Mouse (Mus musculus): Measurements from ENCODE around the gene Cers6. TPM values are rescaled to one million over a fixed set of nuclear protein-coding genes. Genes with fewer than 3 reads are reported as not detected.

The Cers6 gene
- polyA plus RNA-seq, 1 experiment from 2014 or later: 61.2 TPM

DNA sequence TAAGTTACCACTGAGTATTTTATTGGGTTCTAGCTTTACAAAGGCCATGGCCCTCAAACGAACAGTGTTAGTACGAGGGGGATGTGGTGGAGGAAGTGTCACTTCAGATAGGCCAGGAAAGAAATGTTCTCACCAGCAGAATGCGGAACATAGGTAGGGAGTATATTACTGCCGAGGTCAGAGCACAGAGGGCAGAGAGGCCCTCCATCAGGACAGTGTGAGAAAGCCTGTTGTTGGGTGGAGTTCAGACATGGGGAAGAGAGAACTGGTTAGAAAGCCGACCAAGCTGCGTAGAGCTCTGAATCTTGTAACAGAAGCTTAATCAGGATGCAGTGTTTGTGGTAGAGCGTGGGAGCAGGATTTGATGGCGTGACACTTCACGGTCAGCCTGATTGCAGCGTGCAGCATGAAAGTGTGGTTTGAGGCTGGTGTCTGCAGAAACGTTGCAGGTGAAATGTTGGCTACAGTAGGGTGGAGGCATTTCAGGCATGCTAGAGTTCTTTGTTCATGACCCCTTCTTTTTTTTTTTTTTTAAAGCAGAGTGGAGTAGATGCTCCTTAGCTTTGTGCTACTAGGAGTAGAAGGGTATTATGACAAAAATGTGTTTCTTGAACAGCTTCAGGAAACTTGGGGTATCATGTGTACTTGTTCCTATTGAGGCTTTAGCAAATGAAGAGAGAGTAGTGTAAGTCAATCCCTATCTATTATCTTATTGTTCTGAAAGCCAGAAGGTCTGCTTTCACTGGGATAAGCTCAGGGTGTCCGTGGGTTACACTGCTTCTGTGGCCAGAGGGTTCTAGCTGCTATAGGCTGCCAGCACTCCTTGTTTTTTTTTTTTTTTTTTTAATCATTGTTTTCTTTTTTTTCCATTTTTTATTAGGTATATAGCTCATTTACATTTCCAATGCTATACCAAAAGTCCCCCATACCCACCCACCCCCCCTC is 117.7 kb downstream of the Cers6 start:
- ATAC-seq (ENCODE audit: low FRiP score): no peak
- H3K4me3 ChIP-seq: no peak overlapping the region
- 63% methylated on average over 12 of the region's 12 CpGs for WGBS
- H3K36me3 ChIP-seq: no peaks in the 10 kb centered on the region
- H3K9me3 ChIP-seq (replicated peaks): no peaks in the 10 kb centered on the region
- H3K27ac ChIP-seq: no peak overlapping the region
- H3K4me1 ChIP-seq: peaks cover 17% of the 10 kb centered on the region
- H3K27me3 ChIP-seq: no peaks in the 10 kb centered on the region
- no peak overlapping the region for H3K4me2 ChIP-seq (replicated peaks)
- no peak overlapping the region for H3K9ac ChIP-seq

GRCm38 (mm10) chr2:68981302-68981701 is 120.1 kb downstream of the Cers6 start:
- no peaks in the 10 kb centered on the region for H3K9me3 ChIP-seq (replicated peaks)
- H3K27ac ChIP-seq: no peak overlapping the region
- H3K36me3 ChIP-seq: no peaks in the 10 kb centered on the region
- H3K27me3 ChIP-seq: no peaks in the 10 kb centered on the region
- no peak overlapping the region for H3K4me3 ChIP-seq
- no peak overlapping the region for H3K4me2 ChIP-seq (replicated peaks)
- ATAC-seq (ENCODE audit: low FRiP score): no peak
- no peak overlapping the region for H3K9ac ChIP-seq
- H3K4me1 ChIP-seq: peaks cover 17% of the 10 kb centered on the region
- 82% methylated on average over 9 of the region's 9 CpGs for WGBS

DNA sequence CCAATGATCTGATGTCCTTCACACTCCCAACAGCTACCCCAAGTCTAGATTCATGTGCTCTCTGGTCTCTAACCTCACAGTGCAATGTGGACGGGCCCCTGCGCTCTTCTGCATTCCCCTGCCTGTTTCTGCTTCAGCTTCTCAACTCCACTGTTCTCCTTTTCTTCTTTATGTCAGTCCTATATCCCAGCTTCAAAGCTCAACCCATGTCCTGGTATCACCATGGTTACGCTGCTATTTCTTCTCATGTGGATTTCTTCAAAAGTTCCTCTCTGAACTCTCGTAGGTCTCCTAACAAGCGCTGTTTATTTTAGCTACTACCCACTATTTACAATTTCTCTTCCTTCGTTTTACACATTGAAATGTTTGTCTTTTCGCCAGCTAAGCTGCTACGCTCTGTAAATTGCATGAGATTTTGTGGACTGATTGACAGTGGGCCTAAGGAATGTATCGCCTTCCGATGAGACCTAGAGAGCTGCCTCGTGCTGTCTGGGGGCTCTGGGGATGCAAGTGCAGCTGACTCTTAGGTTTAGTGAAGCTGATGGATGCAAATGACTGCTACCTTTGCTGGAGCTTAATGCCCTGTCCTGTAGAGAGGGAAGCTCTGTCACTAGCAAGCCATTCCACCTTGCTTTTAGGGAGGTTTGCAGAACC is 120.6 kb downstream of the Cers6 start:
- Histone ChIP-seq H3K27me3 (no peaks in the 10 kb centered on the region), H3K9ac (no peak overlapping the region), H3K4me1 (peaks cover 15% of the 10 kb centered on the region), H3K4me3 (no peak overlapping the region), H3K4me2 (replicated peaks) (no peak overlapping the region), H3K27ac (no peak overlapping the region), H3K36me3 (no peaks in the 10 kb centered on the region), H3K9me3 (replicated peaks) (no peaks in the 10 kb centered on the region)
- ATAC-seq (ENCODE audit: low FRiP score): no peak
- 52% methylated on average over 11 of the region's 11 CpGs for WGBS

DNA sequence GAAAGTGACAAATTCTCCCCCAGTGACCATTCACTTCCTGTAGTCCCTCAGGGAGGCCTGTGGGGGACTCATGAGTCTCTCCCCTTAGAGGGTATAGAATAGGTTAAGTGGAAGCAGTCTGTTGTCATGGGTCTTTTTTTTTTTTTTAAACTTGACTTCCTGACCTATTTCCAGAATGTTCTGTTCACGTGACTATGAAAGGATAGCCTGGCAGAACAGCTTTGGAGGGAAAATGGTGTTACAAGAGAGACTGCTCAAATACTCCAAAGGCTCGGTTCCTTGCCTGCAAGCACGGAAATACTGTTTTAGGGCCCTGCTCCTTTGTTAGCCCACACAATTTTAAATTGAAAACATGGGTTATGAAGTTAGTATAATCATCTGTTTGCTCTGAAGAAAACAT is 121.7 kb downstream of the Cers6 start:
- Histone ChIP-seq H3K4me2 (replicated peaks) (no peak overlapping the region), H3K4me3 (no peak overlapping the region), H3K9ac (no peak overlapping the region), H3K9me3 (replicated peaks) (no peaks in the 10 kb centered on the region), H3K36me3 (no peaks in the 10 kb centered on the region), H3K27ac (no peak overlapping the region), H3K4me1 (peaks cover 15% of the 10 kb centered on the region), H3K27me3 (no peaks in the 10 kb centered on the region)
- no peak for ATAC-seq (ENCODE audit: low FRiP score)
- 83% methylated on average over 3 of the region's 3 CpGs for WGBS

- Histone ChIP-seq H3K4me1 (peaks cover 15% of the 10 kb centered on the region), H3K9me3 (replicated peaks) (no peaks in the 10 kb centered on the region), H3K36me3 (no peaks in the 10 kb centered on the region), H3K27ac (no peak overlapping the region), H3K27me3 (no peaks in the 10 kb centered on the region), H3K4me2 (replicated peaks) (no peak overlapping the region), H3K4me3 (no peak overlapping the region), H3K9ac (no peak overlapping the region)
- no peak for ATAC-seq (ENCODE audit: low FRiP score)
- WGBS: 94% methylated on average over 3 of the region's 3 CpGs
These were observed 122.2 kb downstream of the Cers6 start for GRCm38 (mm10) chr2:68983431-68983830.

DNA sequence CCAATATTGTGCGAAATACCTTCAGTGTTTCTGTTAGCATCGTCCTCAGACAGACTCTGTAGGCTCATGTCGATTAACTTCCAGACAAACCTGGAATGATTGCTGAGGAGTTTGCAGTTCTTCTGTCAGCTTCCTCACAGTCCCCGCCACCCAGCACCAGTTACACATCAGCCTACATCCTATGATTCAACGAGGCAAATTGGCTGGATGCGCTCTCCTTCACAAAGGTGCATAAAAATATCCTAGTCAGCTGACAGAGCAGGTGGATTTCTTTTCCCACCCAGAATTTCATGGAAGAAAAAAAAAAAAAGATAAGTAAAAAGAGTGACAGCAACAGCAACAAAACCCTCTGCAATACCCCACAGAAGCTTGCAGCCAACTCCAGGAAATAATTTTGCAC is 127.9 kb downstream of the Cers6 start:
- Histone ChIP-seq H3K9ac (no peak overlapping the region), H3K4me3 (no peak overlapping the region), H3K4me2 (replicated peaks) (no peak overlapping the region), H3K27ac (no peak overlapping the region), H3K27me3 (no peaks in the 10 kb centered on the region), H3K36me3 (no peaks in the 10 kb centered on the region), H3K9me3 (replicated peaks) (no peaks in the 10 kb centered on the region), H3K4me1 (no peaks in the 10 kb centered on the region)
- ATAC-seq (ENCODE audit: low FRiP score): no peak
- 93% methylated on average over 6 of the region's 6 CpGs for WGBS

DNA sequence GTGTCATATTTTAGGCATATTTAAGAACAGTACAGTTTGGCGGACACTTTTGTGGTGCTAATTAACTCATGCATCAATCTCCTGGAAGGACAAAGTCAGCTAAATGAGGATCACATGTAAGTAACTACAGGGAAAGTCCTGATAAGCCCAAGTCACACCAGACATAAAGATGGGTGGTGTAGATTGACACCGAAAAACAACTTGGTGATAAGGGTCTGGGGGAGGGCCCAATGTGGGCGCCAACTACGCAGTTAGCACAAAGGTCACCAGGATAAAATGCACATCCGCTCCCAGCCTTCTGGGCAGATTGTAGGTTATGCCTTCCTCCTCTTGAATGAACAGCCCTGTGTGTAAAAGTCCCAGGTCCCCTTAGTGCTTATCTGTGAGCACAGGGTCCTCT is 131.4 kb downstream of the Cers6 start:
- Histone ChIP-seq H3K4me1 (no peaks in the 10 kb centered on the region), H3K9me3 (replicated peaks) (no peaks in the 10 kb centered on the region), H3K36me3 (no peaks in the 10 kb centered on the region), H3K4me3 (no peak overlapping the region), H3K4me2 (replicated peaks) (no peak overlapping the region), H3K27me3 (no peaks in the 10 kb centered on the region), H3K27ac (no peak overlapping the region), H3K9ac (no peak overlapping the region)
- no peak for ATAC-seq (ENCODE audit: low FRiP score)
- WGBS: 98% methylated on average over 5 of the region's 5 CpGs

DNA sequence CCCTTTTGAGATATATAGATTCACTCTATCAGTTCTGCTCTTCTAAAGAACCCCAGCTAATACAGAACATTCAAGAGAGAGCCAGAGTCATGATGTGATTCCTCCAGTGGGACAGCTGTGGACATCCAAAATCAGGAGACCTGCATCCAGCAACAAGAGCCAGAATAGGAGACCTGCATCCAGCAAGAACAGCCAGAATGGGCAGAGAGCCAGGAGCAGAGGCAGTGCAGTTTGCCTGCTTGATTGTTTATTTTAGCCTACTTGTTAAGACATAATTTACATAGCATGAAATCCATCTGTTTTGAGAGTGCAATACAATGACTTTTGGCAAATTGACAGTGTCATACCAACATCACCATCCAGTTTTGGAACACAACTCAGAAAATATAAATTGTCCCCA is 133.2 kb downstream of the Cers6 start:
- no peak overlapping the region for H3K27ac ChIP-seq
- H3K36me3 ChIP-seq: no peaks in the 10 kb centered on the region
- no peaks in the 10 kb centered on the region for H3K9me3 ChIP-seq (replicated peaks)
- no peak overlapping the region for H3K9ac ChIP-seq
- H3K27me3 ChIP-seq: no peaks in the 10 kb centered on the region
- H3K4me2 ChIP-seq (replicated peaks): no peak overlapping the region
- no peaks in the 10 kb centered on the region for H3K4me1 ChIP-seq
- no peak for ATAC-seq (ENCODE audit: low FRiP score)
- H3K4me3 ChIP-seq: no peak overlapping the region

DNA sequence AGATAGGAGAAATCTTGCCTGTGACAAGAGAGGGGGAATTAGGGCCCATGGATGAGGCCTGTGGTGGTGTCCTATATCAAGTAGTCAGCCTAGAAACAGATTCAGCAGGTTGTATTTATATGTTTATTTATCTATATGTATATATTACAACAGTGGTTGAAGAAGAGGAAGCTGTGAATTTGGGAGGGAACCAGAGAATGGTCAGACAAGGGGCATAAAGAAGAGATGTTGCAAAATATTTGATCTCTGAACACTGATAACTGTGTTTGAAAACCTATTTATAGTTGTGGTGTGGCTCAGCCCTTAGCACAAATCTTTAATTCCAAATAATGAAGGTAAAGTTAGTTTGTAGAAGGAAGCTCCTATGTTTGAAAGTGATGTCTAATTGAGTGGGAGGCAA is 134.5 kb downstream of the Cers6 start:
- no peak overlapping the region for H3K9ac ChIP-seq
- H3K27ac ChIP-seq: no peak overlapping the region
- no peaks in the 10 kb centered on the region for H3K9me3 ChIP-seq (replicated peaks)
- ATAC-seq (ENCODE audit: low FRiP score): no peak
- no peaks in the 10 kb centered on the region for H3K36me3 ChIP-seq
- H3K27me3 ChIP-seq: no peaks in the 10 kb centered on the region
- H3K4me3 ChIP-seq: no peak overlapping the region
- no peak overlapping the region for H3K4me2 ChIP-seq (replicated peaks)
- no peaks in the 10 kb centered on the region for H3K4me1 ChIP-seq

DNA sequence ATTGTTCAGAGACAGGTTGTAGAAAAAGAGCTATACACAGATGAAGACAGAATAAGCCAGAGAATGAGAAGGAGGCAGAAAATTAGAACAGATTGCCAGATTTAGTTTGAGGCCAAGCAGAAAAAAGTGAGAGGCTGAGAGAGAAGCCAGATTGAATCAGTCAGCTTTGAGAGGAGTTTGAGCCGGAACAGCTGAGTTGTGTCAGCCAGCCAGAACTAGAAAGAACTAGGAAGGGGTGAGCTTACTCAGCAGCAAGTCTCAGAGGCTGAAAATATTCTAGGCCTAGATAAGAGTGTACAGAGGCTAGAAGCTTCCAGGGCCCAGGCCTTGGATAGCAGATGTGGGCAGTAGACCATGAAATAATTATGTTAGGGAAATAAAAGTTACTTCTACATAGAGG is 135.0 kb downstream of the Cers6 start:
- no peaks in the 10 kb centered on the region for H3K4me1 ChIP-seq
- H3K9me3 ChIP-seq (replicated peaks): no peaks in the 10 kb centered on the region
- no peaks in the 10 kb centered on the region for H3K36me3 ChIP-seq
- whole genome bisulfite sequencing: 74% methylated on average over 1 of the region's 1 CpGs
- no peak overlapping the region for H3K9ac ChIP-seq
- no peak for ATAC-seq (ENCODE audit: low FRiP score)
- no peak overlapping the region for H3K4me3 ChIP-seq
- H3K27ac ChIP-seq: no peak overlapping the region
- no peak overlapping the region for H3K4me2 ChIP-seq (replicated peaks)
- H3K27me3 ChIP-seq: no peaks in the 10 kb centered on the region

- no peaks in the 10 kb centered on the region for H3K27me3 ChIP-seq
- H3K36me3 ChIP-seq: no peaks in the 10 kb centered on the region
- ATAC-seq (ENCODE audit: low FRiP score): peak; percentile 64; the same call in 1 of the 2 replicates
- no peak overlapping the region for H3K9ac ChIP-seq
- 0 out of 2 replicates have a peak overlapping the region, but pooled peaks have one; percentile 23 for H3K27ac ChIP-seq
- no peaks in the 10 kb centered on the region for H3K4me1 ChIP-seq
- no peaks in the 10 kb centered on the region for H3K9me3 ChIP-seq (replicated peaks)
- no peak overlapping the region for H3K4me2 ChIP-seq (replicated peaks)
- H3K4me3 ChIP-seq: no peak overlapping the region
- WGBS: 47% methylated on average over 5 of the region's 5 CpGs
These were observed 142.8 kb downstream of the Cers6 start for GRCm38 (mm10) chr2:69004001-69004400.

DNA sequence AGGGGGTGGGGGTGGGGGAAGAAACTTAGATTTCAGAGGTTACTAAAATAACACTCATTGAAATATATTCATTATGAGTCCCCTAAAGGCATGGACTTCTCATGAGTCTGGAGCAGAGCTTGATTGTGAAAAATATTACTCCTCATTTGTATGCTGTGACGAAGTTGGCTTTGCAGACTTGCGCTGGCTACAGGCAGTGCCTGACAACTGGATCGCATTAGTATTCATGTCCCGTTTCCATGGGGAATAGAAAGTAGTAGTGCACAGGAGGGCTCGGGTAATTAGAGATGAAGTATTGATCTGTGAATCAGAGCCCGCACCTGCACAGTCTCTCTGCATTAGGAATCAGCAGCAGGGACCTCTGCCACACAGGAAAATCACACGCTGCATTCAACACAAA is 150.2 kb downstream of the Cers6 start:
- H3K4me2 ChIP-seq (replicated peaks): peak overlapping the region; percentile 13; the same call in 1 of the 2 replicates
- peaks cover 23% of the 10 kb centered on the region for H3K4me1 ChIP-seq
- H3K27me3 ChIP-seq: no peaks in the 10 kb centered on the region
- 27% methylated on average over 7 of the region's 7 CpGs for WGBS
- H3K36me3 ChIP-seq: no peaks in the 10 kb centered on the region
- no peak overlapping the region for H3K9ac ChIP-seq
- H3K9me3 ChIP-seq (replicated peaks): no peaks in the 10 kb centered on the region
- peak; percentile 93 for ATAC-seq (ENCODE audit: low FRiP score)
- H3K27ac ChIP-seq: peak overlapping the region; percentile 72
- H3K4me3 ChIP-seq: no peak overlapping the region

DNA sequence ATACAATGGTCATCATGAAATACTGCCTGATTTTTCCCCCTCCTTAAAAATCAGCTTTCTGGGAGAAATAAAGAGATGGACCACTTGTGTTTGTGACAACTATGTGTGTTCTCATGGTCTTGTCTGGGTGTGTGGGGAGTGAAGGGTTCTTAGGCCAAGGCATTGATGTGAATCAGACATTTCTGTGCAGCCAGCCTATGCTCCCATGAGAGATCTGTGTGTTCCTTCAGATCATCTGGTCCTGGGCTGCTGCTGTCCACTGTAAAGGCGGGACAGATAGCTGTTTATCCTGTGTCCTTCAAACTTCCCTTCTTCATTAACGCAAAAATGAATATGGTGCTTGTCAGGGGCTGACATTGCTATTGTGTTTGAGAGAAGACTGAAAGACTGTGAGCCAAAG is 150.6 kb downstream of the Cers6 start:
- WGBS: 61% methylated on average over 2 of the region's 2 CpGs
- peak; percentile 50; the same call in 1 of the 2 replicates for ATAC-seq (ENCODE audit: low FRiP score)
- no peaks in the 10 kb centered on the region for H3K27me3 ChIP-seq
- H3K4me1 ChIP-seq: peaks cover 23% of the 10 kb centered on the region
- H3K27ac ChIP-seq: peak overlapping the region; percentile 72
- no peak overlapping the region for H3K4me3 ChIP-seq
- no peak overlapping the region for H3K4me2 ChIP-seq (replicated peaks)
- no peaks in the 10 kb centered on the region for H3K36me3 ChIP-seq
- no peaks in the 10 kb centered on the region for H3K9me3 ChIP-seq (replicated peaks)
- H3K9ac ChIP-seq: no peak overlapping the region

All from hindbrain, embryonic 12.5 days (tissue).